11 mouse cellular contexts compared by ENCODE assay signal in the genomic region with DNA sequence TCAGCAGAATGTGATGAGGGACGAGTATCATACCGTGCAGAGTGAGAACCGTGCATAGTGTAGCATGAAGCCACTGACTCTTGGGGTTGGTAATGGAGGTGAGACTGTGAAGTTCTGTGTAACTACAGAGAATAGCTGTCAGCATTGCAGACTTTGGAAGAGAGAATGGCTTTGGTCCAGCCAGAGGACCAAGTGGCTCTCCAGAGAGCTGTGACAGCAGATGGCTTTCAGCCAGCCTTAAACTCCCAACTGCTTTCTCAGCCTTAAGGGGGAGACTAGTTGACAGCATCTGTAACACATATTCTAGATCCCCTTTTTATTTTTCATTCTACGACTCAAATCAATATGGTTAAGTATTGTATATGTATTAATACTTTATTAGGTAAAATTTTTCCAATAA.
"Had no signal": no experiment of that assay in that cellular context is flagged by ENCODE, and none has a peak within 500 bp of the region (broad histone marks: within the 10 kb centered on the region; RNA-seq: fewer than 3 reads in every experiment).

No protein-coding gene starts in this region.

- H3K27me3 ChIP-seq: limb, embryonic 15.5 days; liver, embryonic 12.5 days; midbrain, embryonic 12.5 days; neural tube, embryonic 15.5 days had no signal

- DNase-seq: kidney, adult 9 months; kidney, postnatal 14 days; right cerebral cortex, adult 18-20 months; spleen, adult 18-20 months; thymus, adult 18-20 months; thymus, postnatal 14 days had no signal

- H3K9me3 ChIP-seq: limb, embryonic 15.5 days; liver, embryonic 12.5 days; midbrain, embryonic 12.5 days; neural tube, embryonic 15.5 days had no signal

- H3K27ac ChIP-seq: limb, embryonic 15.5 days; liver, embryonic 12.5 days; midbrain, embryonic 12.5 days; neural tube, embryonic 15.5 days had no signal

- H3K4me1 ChIP-seq: limb, embryonic 15.5 days; liver, embryonic 12.5 days; midbrain, embryonic 12.5 days; neural tube, embryonic 15.5 days had no signal

- H3K9ac ChIP-seq: limb, embryonic 15.5 days; liver, embryonic 12.5 days; midbrain, embryonic 12.5 days; neural tube, embryonic 15.5 days had no signal

- H3K36me3 ChIP-seq: limb, embryonic 15.5 days; liver, embryonic 12.5 days; midbrain, embryonic 12.5 days; neural tube, embryonic 15.5 days had no signal

- H3K4me2 ChIP-seq: limb, embryonic 15.5 days; liver, embryonic 12.5 days; midbrain, embryonic 12.5 days; neural tube, embryonic 15.5 days had no signal

- H3K4me3 ChIP-seq: limb, embryonic 15.5 days; liver, embryonic 12.5 days; midbrain, embryonic 12.5 days; myocyte; neural tube, embryonic 15.5 days had no signal

- ATAC-seq: liver, embryonic 12.5 days had no signal
